Mouse (Mus musculus) forebrain, postnatal 0 days (tissue): ENCODE measurements around the gene Lpo. TPM values are rescaled to one million over a fixed set of nuclear protein-coding genes. Genes with fewer than 3 reads are reported as not detected.

Experiments
- ATAC-seq: fragments of 200-750 bp; cut with Nextera tagmentation; 2 replicates; pipeline ENCODE4 v1.8.0; 2017; ENCODE audit warnings: mild to moderate bottlenecking, moderate library complexity
- DNase-seq: peaks from one replicate; pipeline ENCODE4 v3.0.0-alpha.2; 2015
- H3K27ac ChIP-seq: fragments of 300-500 bp; sonication (generic); 2 replicates; pipeline ENCODE4 v1.5.1; 2014; ENCODE audit warnings: low read depth, mild to moderate bottlenecking, antibody characterized with exemption, low read length, moderate library complexity, mixed read lengths
- H3K27me3 ChIP-seq: fragments of 300-500 bp; sonication (generic); 2 replicates; pipeline ENCODE4 v1.6.1; 2014; ENCODE audit warnings: mild to moderate bottlenecking, low read length, mixed read lengths; ENCODE audit not compliant: insufficient read depth
- H3K36me3 ChIP-seq: fragments of 300-500 bp; sonication (generic); 2 replicates; pipeline ENCODE4 v1.6.1; 2014; ENCODE audit warnings: mild to moderate bottlenecking, moderate library complexity; ENCODE audit not compliant: insufficient read depth
- H3K4me1 ChIP-seq: fragments of 300-500 bp; sonication (generic); 2 replicates; pipeline ENCODE4 v1.6.1; 2014; ENCODE audit warnings: antibody characterized with exemption; ENCODE audit not compliant: insufficient read depth
- H3K4me2 ChIP-seq: fragments of 300-500 bp; sonication (generic); 2 replicates; pipeline ENCODE4 v1.6.1; 2014; ENCODE audit warnings: low read depth, mild to moderate bottlenecking, moderate library complexity
- H3K4me3 ChIP-seq: fragments of 300-500 bp; sonication (generic); 2 replicates; pipeline ENCODE4 v1.5.1; 2014; ENCODE audit warnings: low read depth, low read length, mixed read lengths
- H3K9ac ChIP-seq: fragments of 300-500 bp; sonication (generic); 2 replicates; pipeline ENCODE4 v1.6.1; 2014; ENCODE audit warnings: mild to moderate bottlenecking
- H3K9me3 ChIP-seq: fragments of 300-500 bp; sonication (generic); 2 replicates; pipeline ENCODE4 v1.6.1; 2016; ENCODE audit warnings: low read length
- CTCF ChIP-seq: sonication (generic); IDR thresholded peaks from 2 replicates; pipeline ENCODE4 v1.5.1; 2016; ENCODE audit warnings: antibody characterized with exemption, control low read depth, low read depth
- WGBS: fragments of 180-500 bp; shearing (Covaris S2); extraction: QIAGEN DNeasy Blood & Tissue Kit; methylation state at CpG from one replicate; pipeline ENCODE4 v1.1.7; 2014; 5-methylcytosine and 5-hydroxymethylcytosine counted together
- polyA plus RNA-seq: library from polyadenylated mRNA; unstranded; fragments of >200 nt; fragmentation: Nextera tagmentation; extraction: Ambion mirVana; gene quantifications from 2 replicates; pipeline ENCODE4 v1.2.1, GENCODE M21; 2015
- total RNA-seq: library from RNA; depleted of rRNA; stranded (reverse); fragments of >200 nt; gene quantifications from 2 replicates; pipeline ENCODE4 v1.2.3, GENCODE M21; 2014

The Lpo gene
- total and polyA plus RNA-seq, 2 experiments from 2014 or later, result 1.1 to 1.3 TPM

- H3K9me3 ChIP-seq, result no peaks in the 10 kb centered on the region
- 93% methylated on average over 4 of the region's 4 CpGs for WGBS
- no peak for DNase-seq
- H3K4me3 ChIP-seq, result no peak overlapping the region
- no peak overlapping the region for H3K4me2 ChIP-seq
- no peak overlapping the region for H3K27ac ChIP-seq
- H3K27me3 ChIP-seq, result no peaks in the 10 kb centered on the region
- peaks cover 43% of the 10 kb centered on the region for H3K36me3 ChIP-seq
- TF ChIP-seq CTCF, result no peak
- ATAC-seq, result no peak
- no peaks in the 10 kb centered on the region for H3K4me1 ChIP-seq
- no peak overlapping the region for H3K9ac ChIP-seq
These were observed 48.7 kb downstream of the Lpo start for GRCm38 (mm10) chr11:87779392-87779791.

- Histone ChIP-seq H3K27ac (no peak overlapping the region), H3K36me3 (peaks cover 48% of the 10 kb centered on the region), H3K4me1 (no peaks in the 10 kb centered on the region), H3K9me3 (no peaks in the 10 kb centered on the region), H3K4me2 (peak overlapping the region; percentile 53), H3K27me3 (no peaks in the 10 kb centered on the region), H3K9ac (0 out of 2 replicates have a peak overlapping the region, but pooled peaks have one; percentile 39), H3K4me3 (no peak overlapping the region)
- TF ChIP-seq CTCF, result no peak
- 0 out of 2 replicates have a peak, but pooled peaks have one; percentile 9 for ATAC-seq
- no peak for DNase-seq
- WGBS, result 38% methylated on average over 12 of the region's 12 CpGs
These were observed 49.2 kb downstream of the Lpo start for GRCm38 (mm10) chr11:87778915-87779314.

DNA sequence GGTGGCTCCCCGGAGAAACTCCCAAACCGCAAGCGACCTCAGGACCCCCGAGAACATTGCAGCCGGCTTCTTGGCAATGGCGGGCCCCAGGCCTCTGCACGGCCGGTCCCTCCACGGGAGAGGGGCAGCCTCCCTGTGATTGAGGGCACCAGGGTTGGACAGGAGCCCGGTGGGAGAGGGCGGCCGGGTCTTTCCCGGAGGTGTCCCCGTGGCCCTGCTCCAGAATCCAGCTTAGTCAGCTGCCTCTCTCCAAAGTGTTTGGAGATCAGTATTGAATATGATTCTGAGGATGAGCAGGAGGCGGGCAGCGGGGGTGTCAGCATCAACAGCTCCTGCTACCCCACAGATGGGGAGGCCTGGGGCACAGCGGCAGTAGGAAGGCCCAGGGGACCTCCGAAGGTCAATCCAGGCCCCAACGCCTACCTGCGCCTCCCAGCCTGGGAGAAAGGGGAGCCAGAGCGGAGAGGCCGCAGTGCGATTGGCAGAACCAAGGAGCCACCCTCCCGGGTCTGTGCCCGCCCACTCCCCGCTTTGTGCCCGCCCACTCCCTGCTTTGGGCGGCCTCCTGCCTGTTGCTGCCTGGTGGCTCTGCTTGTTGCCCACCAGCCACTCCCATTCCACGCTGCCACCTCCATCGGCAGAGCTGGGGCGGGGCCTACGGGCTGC lies 49.9 kb downstream of the Lpo start:
- H3K27me3 ChIP-seq, result no peaks in the 10 kb centered on the region
- H3K4me3 ChIP-seq, result peak overlapping the region; percentile 23
- peak overlapping the region; percentile 39 for H3K9ac ChIP-seq
- H3K4me2 ChIP-seq, result peak overlapping the region; percentile 53
- 13% methylated on average over 27 of the region's 32 CpGs for WGBS
- no peak overlapping the region for H3K27ac ChIP-seq
- H3K4me1 ChIP-seq, result no peaks in the 10 kb centered on the region
- no peak for TF ChIP-seq CTCF
- peak; percentile 85 for ATAC-seq
- peaks cover 53% of the 10 kb centered on the region for H3K36me3 ChIP-seq
- DNase-seq, result peak; percentile 51
- no peaks in the 10 kb centered on the region for H3K9me3 ChIP-seq

DNA sequence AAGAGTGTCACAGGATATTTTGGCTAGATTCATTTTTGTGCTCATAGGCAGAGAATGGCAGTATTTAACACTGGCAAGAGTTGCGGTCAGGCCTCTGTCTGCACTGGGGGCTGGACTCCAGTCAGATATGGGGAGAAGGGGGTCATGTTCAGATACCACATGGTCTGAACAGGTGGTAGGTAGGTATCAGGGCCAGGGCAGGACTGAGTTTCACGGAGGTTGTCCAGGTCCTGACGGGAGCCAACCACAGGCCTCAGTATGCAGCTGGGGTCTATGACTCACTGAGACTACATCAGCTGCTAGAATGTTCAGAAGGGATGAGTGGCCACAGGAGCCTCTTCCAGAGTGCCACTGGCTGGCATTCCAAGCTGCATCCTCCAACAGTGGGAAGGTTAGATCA lies 55.7 kb downstream of the Lpo start:
- no peaks in the 10 kb centered on the region for H3K27me3 ChIP-seq
- no peak overlapping the region for H3K9ac ChIP-seq
- H3K4me1 ChIP-seq, result no peaks in the 10 kb centered on the region
- DNase-seq, result no peak
- H3K27ac ChIP-seq, result no peak overlapping the region
- ATAC-seq, result no peak
- 90% methylated on average over 3 of the region's 3 CpGs for WGBS
- no peak overlapping the region for H3K4me3 ChIP-seq
- H3K36me3 ChIP-seq, result peaks cover 92% of the 10 kb centered on the region
- no peaks in the 10 kb centered on the region for H3K9me3 ChIP-seq
- no peak overlapping the region for H3K4me2 ChIP-seq
- no peak for TF ChIP-seq CTCF

DNA sequence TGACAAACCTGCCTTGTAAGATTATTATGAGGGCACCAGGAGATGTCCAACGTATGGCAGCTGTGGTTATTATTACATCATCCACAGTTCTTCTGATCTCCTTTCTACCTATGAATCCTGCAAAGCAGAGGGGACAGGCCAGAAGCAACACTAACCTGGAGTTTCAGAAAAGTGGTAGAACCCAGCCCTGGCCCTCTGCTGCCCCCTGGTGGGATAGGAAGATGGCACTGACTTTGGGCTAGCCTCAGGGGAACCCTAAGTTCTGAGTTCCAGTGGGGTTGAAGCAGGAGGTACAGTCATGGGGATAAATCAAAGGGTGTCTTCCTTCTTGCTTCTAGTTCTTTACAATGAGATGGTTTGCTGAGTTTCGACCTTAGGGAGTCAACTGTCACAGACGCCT lies 57.1 kb downstream of the Lpo start:
- 72% methylated on average over 3 of the region's 3 CpGs for WGBS
- H3K4me1 ChIP-seq, result no peaks in the 10 kb centered on the region
- peaks cover 84% of the 10 kb centered on the region for H3K36me3 ChIP-seq

DNA sequence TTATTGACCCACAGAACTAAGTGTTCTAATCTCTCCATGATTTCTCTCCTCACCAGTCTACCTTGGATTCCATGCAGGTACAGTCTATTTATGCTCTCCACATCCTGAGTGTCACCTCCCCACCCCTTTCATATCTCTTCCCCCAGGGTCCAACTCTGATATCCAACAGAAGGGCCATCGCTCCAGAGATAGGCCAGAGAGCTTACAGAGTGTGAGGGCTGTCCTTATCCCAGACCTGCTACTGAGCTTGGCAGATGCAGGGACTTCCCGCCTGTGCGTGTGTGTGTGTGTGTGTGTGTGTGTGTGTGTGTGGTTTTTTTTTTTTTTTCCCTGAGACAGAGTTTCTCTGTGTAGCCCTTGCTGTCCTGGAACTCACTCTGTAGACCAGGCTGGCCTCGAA lies 59.3 kb downstream of the Lpo start:
- Histone ChIP-seq H3K36me3 (peaks cover 63% of the 10 kb centered on the region), H3K4me2 (no peak overlapping the region), H3K27me3 (no peaks in the 10 kb centered on the region), H3K9ac (no peak overlapping the region), H3K4me1 (0 out of 2 replicates have a peak, but pooled peaks cover 5% of the 10 kb centered on the region), H3K27ac (no peak overlapping the region), H3K4me3 (no peak overlapping the region), H3K9me3 (no peaks in the 10 kb centered on the region)
- ATAC-seq (no peak), DNase-seq (no peak)
- no peak for TF ChIP-seq CTCF
- 93% methylated on average over 4 of the region's 4 CpGs for WGBS

More for the DNA sequence above, 57.1 kb downstream of the Lpo start:
- Histone ChIP-seq H3K4me2 (no peak overlapping the region), H3K9me3 (no peaks in the 10 kb centered on the region), H3K4me3 (no peak overlapping the region), H3K9ac (no peak overlapping the region), H3K27me3 (no peaks in the 10 kb centered on the region), H3K27ac (no peak overlapping the region)
- peak; percentile 83 for TF ChIP-seq CTCF
- DNase-seq (peak; percentile 66), ATAC-seq (0 out of 2 replicates have a peak, but pooled peaks have one; percentile 29)

DNA sequence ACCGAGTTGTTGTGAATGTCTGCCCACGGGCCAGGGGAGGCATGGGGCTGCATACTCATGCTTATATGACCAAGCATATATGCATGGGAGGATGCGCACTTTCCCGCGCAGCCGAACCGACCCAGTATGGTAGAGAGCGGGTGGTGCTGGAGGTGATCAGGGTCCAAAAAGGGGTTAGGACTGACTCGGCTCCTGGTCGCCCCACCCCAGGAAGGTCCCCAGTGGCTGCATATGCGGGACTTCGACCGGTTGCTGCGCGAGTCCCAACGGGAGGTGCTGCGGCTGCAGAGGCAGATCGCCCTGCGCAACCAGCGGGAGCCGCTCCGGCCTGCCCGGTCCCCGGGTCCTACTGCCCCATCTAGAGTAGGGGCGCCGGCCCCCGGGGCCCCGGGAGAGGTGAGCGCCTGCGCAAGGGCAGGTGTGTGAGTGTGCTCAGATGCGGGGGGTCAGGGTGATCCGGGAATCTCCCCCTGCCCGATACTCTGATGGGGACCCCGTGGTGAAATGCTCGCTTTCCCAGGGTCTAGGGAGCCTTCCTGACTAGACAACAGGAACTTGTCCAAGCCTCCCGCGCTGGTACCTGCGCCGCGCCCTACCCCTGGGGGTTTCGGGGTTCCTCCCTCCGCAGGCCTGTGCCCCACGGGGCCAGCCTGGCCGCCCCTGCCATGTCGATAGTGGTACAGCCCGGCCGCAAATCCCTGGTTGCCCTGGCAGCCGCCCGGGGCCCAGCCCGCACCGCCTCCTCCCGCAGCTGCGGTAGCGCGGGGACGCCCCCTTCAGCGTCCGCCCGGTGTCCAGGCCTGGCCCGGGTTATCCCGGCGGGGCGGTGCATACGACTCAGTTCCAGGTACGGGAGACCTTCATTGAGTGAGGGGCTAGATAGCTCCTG lies 63.9 kb downstream of the Lpo start:
- Histone ChIP-seq H3K4me3 (peak overlapping the region; percentile 66), H3K9ac (peak overlapping the region; percentile 82), H3K4me2 (peak overlapping the region; percentile 95), H3K27ac (0 out of 2 replicates have a peak overlapping the region, but pooled peaks have one; percentile 57), H3K4me1 (peaks cover 38% of the 10 kb centered on the region), H3K27me3 (no peaks in the 10 kb centered on the region), H3K9me3 (no peaks in the 10 kb centered on the region), H3K36me3 (peaks cover 20% of the 10 kb centered on the region)
- TF ChIP-seq CTCF, result no peak
- peak; percentile 67 for DNase-seq
- ATAC-seq, result peak; percentile 38
- WGBS, result 3% methylated on average over 65 of the region's 65 CpGs
